Mouse (Mus musculus) liver, adult 2 months (tissue): ENCODE data around the gene Pih1d1. TPM values are rescaled to one million over a fixed set of nuclear protein-coding genes. Genes with fewer than 3 reads are reported as not detected.

ENCODE experiments used
- DNase-seq: peaks from one replicate; pipeline ENCODE4 v3.0.0-alpha.2; 2011; ENCODE audit warnings: low read depth, low spot score; ENCODE audit errors: extremely low read depth
- H3K27ac ChIP-seq: fragments of 200-500 bp; replicated peaks from 2 replicates; pipeline ENCODE4 v1.5.1; 2012; ENCODE audit warnings: low read depth, mild to moderate bottlenecking, control low read depth, inconsistent platforms, low read length; ENCODE audit not compliant: insufficient read depth
- H3K27me3 ChIP-seq: fragments of 200-500 bp; 2 replicates; pipeline ENCODE4 v1.6.1; 2012; ENCODE audit warnings: mild to moderate bottlenecking, moderate library complexity, low read length, inconsistent platforms; ENCODE audit not compliant: control insufficient read depth, insufficient read depth
- H3K36me3 ChIP-seq: fragments of 200-500 bp; 2 replicates; pipeline ENCODE4 v1.6.1; 2012; ENCODE audit warnings: low read length, inconsistent platforms; ENCODE audit not compliant: control insufficient read depth, insufficient read depth
- H3K4me1 ChIP-seq: fragments of 200-500 bp; 2 replicates; pipeline ENCODE4 v1.6.1; 2011; ENCODE audit warnings: low read length; ENCODE audit not compliant: control insufficient read depth, insufficient read depth
- H3K4me3 ChIP-seq: fragments of 200-500 bp; 2 replicates; pipeline ENCODE4 v1.5.1; 2011; ENCODE audit warnings: low read depth, mild to moderate bottlenecking, control low read depth, low read length, moderate library complexity; ENCODE audit not compliant: insufficient read depth
- H3K79me2 ChIP-seq: fragments of 200-500 bp; 2 replicates; pipeline ENCODE4 v1.6.1; 2012; ENCODE audit warnings: inconsistent platforms, mild to moderate bottlenecking, low read length, moderate library complexity; ENCODE audit not compliant: control insufficient read depth, insufficient read depth
- H3K9ac ChIP-seq: fragments of 200-500 bp; 2 replicates; pipeline ENCODE4 v1.6.1; 2012; ENCODE audit warnings: low read depth, mild to moderate bottlenecking, control low read depth, inconsistent platforms, low read length
- CTCF ChIP-seq: fragments of 200-500 bp; IDR thresholded peaks from 2 replicates; pipeline ENCODE4 v1.5.1; 2011; ENCODE audit warnings: low read depth, low read length, control low read depth
- POLR2A ChIP-seq: fragments of 200-500 bp; IDR thresholded peaks from 2 replicates; pipeline ENCODE4 v1.6.1; 2011; ENCODE audit warnings: low read length, control low read depth; ENCODE audit not compliant: insufficient read depth; ENCODE audit errors: extremely low read depth
- WGBS: fragments of 180-500 bp; shearing (Covaris S2); methylation state at CpG from one replicate; pipeline ENCODE4 v1.1.7; 2018; 5-methylcytosine and 5-hydroxymethylcytosine counted together
- polyA plus RNA-seq: library from polyadenylated mRNA; depleted of rRNA; stranded (reverse); fragments of >200 nt; gene quantifications from 2 replicates; pipeline ENCODE4 v1.2.3, GENCODE M21; 2012
- total RNA-seq: library from RNA; depleted of rRNA; stranded (reverse); fragments of >200 nt; gene quantifications from 2 replicates; pipeline ENCODE4 v1.2.3, GENCODE M21; 2014

Gene Pih1d1
- total and polyA plus RNA-seq, 2 experiments: 48.0 to 62.1 TPM

GRCm38 (mm10) chr7:45163735-45164490 lies 9.8 kb downstream of the Pih1d1 start, which contains the start of gene Slc17a7:
TSS of gene Slc17a7 (plus strand) at chr7:45163949.
- no peak for DNase-seq
- peak within 1 kb of the TSS; percentile 2; the same call in 1 of the 2 replicates for H3K4me3 ChIP-seq
- no peak within 1 kb of the TSS for H3K27ac ChIP-seq
- no peak within 1 kb of the TSS for H3K9ac ChIP-seq
- WGBS: 3% methylated on average over 41 of the region's 41 CpGs
- no peak for TF ChIP-seq POLR2A
- TF ChIP-seq CTCF: no peak
- no peaks in the 10 kb centered on the region for H3K36me3 ChIP-seq
- no peaks in the 10 kb centered on the region for H3K79me2 ChIP-seq
- H3K4me1 ChIP-seq: 0 out of 2 replicates have a peak, but pooled peaks cover 3% of the 10 kb centered on the region
- peaks cover 21% of the 10 kb centered on the region; the same call in 1 of the 2 replicates for H3K27me3 ChIP-seq

- no peak overlapping the region for H3K27ac ChIP-seq
- 72% methylated on average over 5 of the region's 5 CpGs for WGBS
- TF ChIP-seq CTCF (no peak), POLR2A (no peak)
- no peak for DNase-seq
- no peak overlapping the region for H3K4me3 ChIP-seq
- no peak overlapping the region for H3K9ac ChIP-seq
- 0 out of 2 replicates have a peak, but pooled peaks cover 3% of the 10 kb centered on the region for H3K4me1 ChIP-seq
- H3K79me2 ChIP-seq: no peaks in the 10 kb centered on the region
- no peaks in the 10 kb centered on the region for H3K36me3 ChIP-seq
- peaks cover 28% of the 10 kb centered on the region; the same call in 1 of the 2 replicates for H3K27me3 ChIP-seq
Measured at GRCm38 (mm10) chr7:45164833-45165232, 10.7 kb downstream of the Pih1d1 start.

GRCm38 (mm10) chr7:45165701-45166100 lies 11.6 kb downstream of the Pih1d1 start:
- Histone ChIP-seq H3K27ac (no peak overlapping the region), H3K4me1 (0 out of 2 replicates have a peak, but pooled peaks cover 3% of the 10 kb centered on the region), H3K36me3 (no peaks in the 10 kb centered on the region), H3K4me3 (no peak overlapping the region), H3K9ac (no peak overlapping the region), H3K27me3 (peaks cover 29% of the 10 kb centered on the region; the same call in 1 of the 2 replicates), H3K79me2 (no peaks in the 10 kb centered on the region)
- TF ChIP-seq CTCF (no peak), POLR2A (no peak)
- no peak for DNase-seq
- WGBS: 53% methylated on average over 11 of the region's 11 CpGs

GRCm38 (mm10) chr7:45166950-45167401 lies 12.9 kb downstream of the Pih1d1 start:
- no peaks in the 10 kb centered on the region for H3K4me1 ChIP-seq
- 42% methylated on average over 10 of the region's 10 CpGs for WGBS
- TF ChIP-seq POLR2A: no peak
- no peak for TF ChIP-seq CTCF
- no peaks in the 10 kb centered on the region for H3K36me3 ChIP-seq
- peaks cover 29% of the 10 kb centered on the region; the same call in 1 of the 2 replicates for H3K27me3 ChIP-seq
- H3K79me2 ChIP-seq: no peaks in the 10 kb centered on the region
- H3K4me3 ChIP-seq: no peak overlapping the region
- H3K9ac ChIP-seq: no peak overlapping the region
- DNase-seq: no peak
- H3K27ac ChIP-seq: no peak overlapping the region

- Histone ChIP-seq H3K36me3 (no peaks in the 10 kb centered on the region), H3K4me1 (no peaks in the 10 kb centered on the region), H3K79me2 (no peaks in the 10 kb centered on the region), H3K27me3 (peaks cover 29% of the 10 kb centered on the region; the same call in 1 of the 2 replicates), H3K27ac (no peak overlapping the region), H3K9ac (no peak overlapping the region), H3K4me3 (no peak overlapping the region)
- 9% methylated on average over 19 of the region's 19 CpGs for WGBS
- TF ChIP-seq POLR2A: no peak
- DNase-seq: no peak
Measured at GRCm38 (mm10) chr7:45167761-45168445, 13.8 kb downstream of the Pih1d1 start.

GRCm38 (mm10) chr7:45168656-45169055 lies 14.6 kb downstream of the Pih1d1 start:
- no peaks in the 10 kb centered on the region for H3K79me2 ChIP-seq
- H3K27ac ChIP-seq: no peak overlapping the region
- no peak overlapping the region for H3K9ac ChIP-seq
- H3K36me3 ChIP-seq: no peaks in the 10 kb centered on the region
- no peak for DNase-seq
- WGBS: 10% methylated on average over 24 of the region's 24 CpGs
- no peaks in the 10 kb centered on the region for H3K4me1 ChIP-seq
- H3K4me3 ChIP-seq: no peak overlapping the region
- H3K27me3 ChIP-seq: peaks cover 29% of the 10 kb centered on the region; the same call in 1 of the 2 replicates
- no peak for TF ChIP-seq CTCF
- no peak for TF ChIP-seq POLR2A
